Mouse (Mus musculus) lung, postnatal 10 days (tissue): Measurements from ENCODE around the gene Slc24a3.

Source experiments
- DNase-seq: peaks from one replicate; pipeline ENCODE4 v3.0.0; 2021

Slc24a3 gene

DNA sequence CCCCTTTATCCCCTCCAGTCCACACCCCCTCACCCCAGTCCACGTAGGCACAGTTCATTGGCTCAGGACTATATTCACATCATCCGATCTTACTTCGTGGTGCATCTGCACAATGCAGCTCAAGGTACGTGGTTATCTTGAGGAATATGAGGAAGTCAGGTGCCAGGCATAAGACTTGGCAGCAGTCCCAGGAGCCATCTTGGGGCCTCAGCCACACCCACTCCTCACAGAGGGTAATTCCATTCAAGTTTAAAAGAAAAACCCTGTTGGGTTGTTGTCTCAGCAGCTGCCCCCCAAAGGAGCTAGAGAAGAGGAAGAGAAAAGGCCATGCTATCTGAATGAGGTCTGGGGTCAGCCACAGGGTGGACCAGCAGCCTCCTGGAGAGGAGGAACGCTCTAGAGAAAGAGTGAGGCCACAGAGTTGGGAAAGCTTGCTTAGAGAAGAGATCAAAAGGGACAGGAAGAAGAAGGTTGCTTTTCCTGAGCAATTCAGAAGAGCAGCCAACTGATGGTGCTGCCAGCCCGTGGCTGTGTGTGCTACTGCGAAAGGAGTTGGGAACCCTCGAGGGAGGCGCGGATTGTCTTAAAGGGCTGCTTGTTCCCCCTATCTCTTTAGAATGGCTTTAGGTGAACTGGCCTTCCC lies 523.9 kb downstream of the Slc24a3 start:
- DNase-seq, result no peak
